Mouse (Mus musculus) E14TG2a.4 (cell line): ENCODE measurements at regions not wholly inside any gene's neighbourhood (a gene's known extent, or its start where the extent isn't known, plus 50 kb on each side); places are given as distances from the start of the nearest gene placed in this dataset.

Experiments used
- H3K27me3 ChIP-seq: 2 replicates; pipeline ENCODE4 v1.6.1; 2014; ENCODE audit warnings: low read length, control low read depth; ENCODE audit not compliant: insufficient read depth
- H3K36me3 ChIP-seq: 2 replicates; pipeline ENCODE4 v1.6.1; 2014; ENCODE audit warnings: low read length, control low read depth; ENCODE audit not compliant: insufficient read depth
- H3K4me1 ChIP-seq: replicated peaks from 2 replicates; pipeline ENCODE4 v1.6.1; 2014; ENCODE audit warnings: low read depth, low read length, control low read depth
- H3K4me3 ChIP-seq: replicated peaks from 2 replicates; pipeline ENCODE4 v1.5.1; 2014; ENCODE audit warnings: mild to moderate bottlenecking, low read length
- H3K9me3 ChIP-seq: 2 replicates; pipeline ENCODE4 v1.6.1; 2014; ENCODE audit warnings: low read length, control low read depth
- CTCF ChIP-seq: conservative IDR thresholded peaks from 2 replicates; pipeline ENCODE4 v1.5.1; 2014; ENCODE audit warnings: low read length
- NANOG ChIP-seq: IDR thresholded peaks from 2 replicates; pipeline ENCODE4 v1.6.1; 2014; ENCODE audit warnings: borderline replicate concordance, low read length, mixed read lengths
- POU5F1 ChIP-seq: IDR thresholded peaks from 2 replicates; pipeline ENCODE4 v1.6.1; 2014; ENCODE audit warnings: low read length, borderline replicate concordance

GRCm38 (mm10) chr11:6894911-6895785 lies 57.7 kb upstream of the Gm11983 start:
- Histone ChIP-seq H3K4me1 (peaks cover 67% of the 10 kb centered on the region), H3K9me3 (peaks cover 36% of the 10 kb centered on the region), H3K4me3 (peak overlapping the region; percentile 70), H3K27me3 (no peaks in the 10 kb centered on the region), H3K36me3 (peaks cover 45% of the 10 kb centered on the region)
- TF ChIP-seq POU5F1 (no peak), NANOG (peak; percentile 83)

GRCm38 (mm10) chr11:6893734-6894133 lies 56.3 kb upstream of the Gm11983 start:
- H3K36me3 ChIP-seq, result peaks cover 56% of the 10 kb centered on the region
- TF ChIP-seq CTCF (no peak), NANOG (no peak), POU5F1 (no peak)
- H3K9me3 ChIP-seq, result peaks cover 48% of the 10 kb centered on the region
- peak overlapping the region; percentile 70 for H3K4me3 ChIP-seq
- H3K27me3 ChIP-seq, result no peaks in the 10 kb centered on the region
- H3K4me1 ChIP-seq, result peaks cover 65% of the 10 kb centered on the region

- Histone ChIP-seq H3K27me3 (no peaks in the 10 kb centered on the region), H3K4me1 (peaks cover 64% of the 10 kb centered on the region), H3K9me3 (peaks cover 53% of the 10 kb centered on the region), H3K4me3 (no peak overlapping the region), H3K36me3 (peaks cover 54% of the 10 kb centered on the region)
- no peak for TF ChIP-seq NANOG
- TF ChIP-seq CTCF, result no peak
- TF ChIP-seq POU5F1, result no peak
Measured at GRCm38 (mm10) chr11:6893063-6893462, 55.6 kb upstream of the Gm11983 start.

- Histone ChIP-seq H3K4me1 (peaks cover 44% of the 10 kb centered on the region), H3K9me3 (peaks cover 53% of the 10 kb centered on the region), H3K36me3 (peaks cover 48% of the 10 kb centered on the region), H3K4me3 (no peak overlapping the region), H3K27me3 (no peaks in the 10 kb centered on the region)
- TF ChIP-seq NANOG (no peak), CTCF (no peak), POU5F1 (no peak)
Measured at GRCm38 (mm10) chr11:6890450-6890849, 53.0 kb upstream of the Gm11983 start.

GRCm38 (mm10) chr11:6889660-6890185 lies 52.3 kb upstream of the Gm11983 start:
- H3K4me1 ChIP-seq, result peaks cover 46% of the 10 kb centered on the region
- peaks cover 53% of the 10 kb centered on the region for H3K9me3 ChIP-seq
- TF ChIP-seq NANOG (no peak), POU5F1 (no peak), CTCF (no peak)
- H3K4me3 ChIP-seq, result no peak overlapping the region
- no peaks in the 10 kb centered on the region for H3K27me3 ChIP-seq
- peaks cover 48% of the 10 kb centered on the region for H3K36me3 ChIP-seq

GRCm38 (mm10) chr11:6889120-6889519 lies 51.7 kb upstream of the Gm11983 start:
- H3K4me3 ChIP-seq, result no peak overlapping the region
- peaks cover 40% of the 10 kb centered on the region for H3K4me1 ChIP-seq
- TF ChIP-seq CTCF (no peak), NANOG (no peak), POU5F1 (no peak)
- H3K27me3 ChIP-seq, result no peaks in the 10 kb centered on the region
- peaks cover 48% of the 10 kb centered on the region for H3K36me3 ChIP-seq
- peaks cover 53% of the 10 kb centered on the region for H3K9me3 ChIP-seq
